Mouse (Mus musculus): ENCODE data around the gene Speer4c.
"Not testable (repeated sequence)": the region's sequence is repeated elsewhere in the genome, so short reads cannot be mapped to it uniquely, and the experiment has no call there.

Gene Speer4c

GRCm38 (mm10) chr5:15714171-15714570 is at the start of gene Speer4c:
Gene Speer4c, minus strand, starts transcription at chr5:15714271.
- DNase-seq (ENCODE audit: low spot score in 2 of 2) = not testable (repeated sequence)

GRCm38 (mm10) chr5:15747478-15748255 is 33.6 kb upstream of the Speer4c start:
- no peak for DNase-seq (ENCODE audit: low spot score in 2 of 2)

- no peak for DNase-seq (ENCODE audit: low spot score in 2 of 2)
These were observed 20.2 kb upstream of the Speer4c start for GRCm38 (mm10) chr5:15734097-15734867.

GRCm38 (mm10) chr5:15702891-15703290 is 11.2 kb downstream of the Speer4c start:
- peak; percentile 24 to 41 for DNase-seq (ENCODE audit: low spot score in 2 of 2)

- DNase-seq (ENCODE audit: low spot score in 2 of 2) = not testable (repeated sequence)
These were observed 16.4 kb downstream of the Speer4c start for GRCm38 (mm10) chr5:15697719-15698118.

- not testable (repeated sequence) for DNase-seq (ENCODE audit: low spot score in 2 of 2)
These were observed 22.2 kb downstream of the Speer4c start for GRCm38 (mm10) chr5:15691849-15692248.

- not testable (repeated sequence) for DNase-seq (ENCODE audit: low spot score in 2 of 2)
These were observed 23.2 kb downstream of the Speer4c start for GRCm38 (mm10) chr5:15690822-15691221.

GRCm38 (mm10) chr5:15689659-15690213 is 24.3 kb downstream of the Speer4c start:
- DNase-seq (ENCODE audit: low spot score in 2 of 2) = not testable (repeated sequence)

- DNase-seq (ENCODE audit: low spot score in 2 of 2) = not testable (repeated sequence)
These were observed 25.0 kb downstream of the Speer4c start for GRCm38 (mm10) chr5:15688874-15689658.

GRCm38 (mm10) chr5:15681301-15682035 is 32.6 kb downstream of the Speer4c start:
- not testable (repeated sequence) for DNase-seq (ENCODE audit: low spot score in 2 of 2)

GRCm38 (mm10) chr5:15679980-15680949 is 33.8 kb downstream of the Speer4c start:
- not testable (repeated sequence) for DNase-seq (ENCODE audit: low spot score in 2 of 2)

GRCm38 (mm10) chr5:15678907-15679306 is 35.2 kb downstream of the Speer4c start:
- DNase-seq (ENCODE audit: low spot score in 2 of 2) = not testable (repeated sequence)

GRCm38 (mm10) chr5:15677750-15678149 is 36.3 kb downstream of the Speer4c start:
- not testable (repeated sequence) for DNase-seq (ENCODE audit: low spot score in 2 of 2)

- not testable (repeated sequence) for DNase-seq (ENCODE audit: low spot score in 2 of 2)
These were observed 39.4 kb downstream of the Speer4c start for GRCm38 (mm10) chr5:15674429-15675244.

- not testable (repeated sequence) for DNase-seq (ENCODE audit: low spot score in 2 of 2)
These were observed 40.1 kb downstream of the Speer4c start for GRCm38 (mm10) chr5:15673989-15674388.

- DNase-seq (ENCODE audit: low spot score in 2 of 2) = not testable (repeated sequence)
These were observed 43.3 kb downstream of the Speer4c start for GRCm38 (mm10) chr5:15670789-15671188.

GRCm38 (mm10) chr5:15663847-15664246 is 50.2 kb downstream of the Speer4c start:
- DNase-seq (ENCODE audit: low spot score in 2 of 2) = peak in 1 of 2 experiments; percentile 17
